Mouse (Mus musculus) ES-E14 (cell line): ENCODE measurements around the gene Mrpl48. TPM values are rescaled to one million over a fixed set of nuclear protein-coding genes. Genes with fewer than 3 reads are reported as not detected.

Source experiments
- DNase-seq: peaks from one replicate; pipeline ENCODE4 v3.0.0-alpha.2; 2013; ENCODE audit warnings: low read depth, low spot score
- H3K27ac ChIP-seq: 2 replicates; pipeline ENCODE4 v1.5.1; 2012; ENCODE audit warnings: low read depth, mild to moderate bottlenecking, low read length, moderate library complexity, mixed read lengths; ENCODE audit not compliant: poor library complexity, insufficient read depth, severe bottlenecking
- H3K36me3 ChIP-seq: 2 replicates; pipeline ENCODE4 v1.6.1; 2012; ENCODE audit warnings: mild to moderate bottlenecking, low read length, moderate library complexity, mixed read lengths; ENCODE audit not compliant: control insufficient read depth, poor library complexity, insufficient read depth, severe bottlenecking
- H3K4me1 ChIP-seq, 2 experiments: fragments of 150-350 bp in 1 of 2; sonication (generic) in 1 of 2; 2 replicates each; pipeline ENCODE4 v1.6.1; 2012; ENCODE audit warnings: low read length in 2 of 2, mild to moderate bottlenecking in 1 of 2, mixed read lengths in 1 of 2; ENCODE audit not compliant: control insufficient read depth in 2 of 2, insufficient read depth in 2 of 2, poor library complexity in 1 of 2
- H3K4me3 ChIP-seq, 2 experiments: fragments of 150-350 bp in 1 of 2; sonication (generic) in 1 of 2; 2 replicates each; pipeline ENCODE4 v1.5.1; 2012; ENCODE audit warnings: low read length in 2 of 2, low read depth in 1 of 2, mild to moderate bottlenecking in 1 of 2, mixed read lengths in 1 of 2; ENCODE audit not compliant: insufficient read depth in 1 of 2, poor library complexity in 1 of 2, severe bottlenecking in 1 of 2
- H3K9ac ChIP-seq: 2 replicates; pipeline ENCODE4 v1.6.1; 2012; ENCODE audit warnings: low read depth, mild to moderate bottlenecking, low read length, mixed read lengths; ENCODE audit not compliant: poor library complexity, insufficient read depth, severe bottlenecking
- H3K9me3 ChIP-seq: fragments of 150-350 bp; sonication (generic); 2 replicates; pipeline ENCODE4 v1.6.1; 2012; ENCODE audit warnings: low read depth, mild to moderate bottlenecking, low read length; ENCODE audit not compliant: control insufficient read depth, insufficient read depth
- CHD2 ChIP-seq: IDR thresholded peaks from 2 replicates; pipeline ENCODE4 v1.6.1; 2014; ENCODE audit warnings: mild to moderate bottlenecking, low read depth, low read length, inconsistent platforms
- HCFC1 ChIP-seq: IDR thresholded peaks from 2 replicates; pipeline ENCODE4 v1.6.1; 2012; ENCODE audit warnings: low read length, inconsistent platforms, borderline replicate concordance; ENCODE audit not compliant: insufficient read depth
- MAFK ChIP-seq: IDR thresholded peaks from 2 replicates; pipeline ENCODE4 v1.6.1; 2014; ENCODE audit warnings: mild to moderate bottlenecking, low read depth, low read length, inconsistent platforms; ENCODE audit not compliant: insufficient read depth
- ZC3H11A ChIP-seq: IDR thresholded peaks from 2 replicates; pipeline ENCODE4 v1.6.1; 2012; ENCODE audit warnings: low read depth, mild to moderate bottlenecking, inconsistent platforms, low read length, borderline replicate concordance
- ZNF384 ChIP-seq: IDR thresholded peaks from 2 replicates; pipeline ENCODE4 v1.6.1; 2012; ENCODE audit warnings: low read depth, low read length, inconsistent platforms
- in situ Hi-C, 2 experiments: fragments of 600-800 bp; cut with MboI; formaldehyde crosslinking; loops; one replicate each; pipeline ENCODE4 v1.15.1; 2025; ENCODE audit warnings: low sequenced_read_pairs in 2 of 2, inconsistent platforms in 1 of 2; ENCODE audit not compliant: unreplicated experiment in 2 of 2
- total RNA-seq: library from RNA; depleted of rRNA; stranded (reverse); fragments of 300-350 nt; gene quantifications from 2 replicates; pipeline ENCODE4 v1.2.3, GENCODE M21; 2012

The Mrpl48 gene
- total RNA-seq, 1 experiment = 30.9 TPM

DNA sequence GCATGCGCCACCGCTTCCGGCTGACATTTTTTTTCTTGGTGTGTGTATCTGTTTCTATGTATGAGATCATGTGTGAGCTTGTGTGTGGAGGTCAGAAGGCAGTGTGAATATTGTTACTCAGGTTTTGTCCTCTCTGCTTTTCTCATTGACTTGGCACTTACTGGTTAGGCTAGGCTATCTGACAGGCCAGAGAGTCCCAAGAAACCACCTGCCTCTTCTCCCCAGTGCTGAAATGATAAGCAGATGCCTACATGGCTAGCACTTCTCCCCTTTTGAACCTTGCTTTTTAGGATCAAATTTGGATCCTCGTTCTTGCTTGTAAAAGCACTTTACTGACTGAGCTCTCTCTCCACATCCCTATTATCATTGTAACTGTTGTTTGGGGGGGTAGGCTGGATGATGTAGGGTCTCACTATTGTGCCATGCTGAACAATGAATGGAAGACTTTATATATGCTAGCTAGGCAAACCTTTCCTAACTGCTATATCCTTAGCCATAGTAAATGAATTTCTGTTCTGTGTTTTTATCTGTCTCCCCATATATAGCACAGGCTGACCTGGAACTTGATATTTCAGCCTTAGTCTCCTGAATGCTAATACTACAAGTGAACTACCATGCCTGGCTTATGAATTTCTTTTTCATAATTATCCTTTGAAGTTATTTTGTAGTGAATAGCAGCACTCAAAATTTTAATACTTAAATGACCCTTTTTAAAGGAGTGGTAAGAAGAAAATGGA lies 8.2 kb upstream of the Mrpl48 start:
- DNase-seq = no peak
- Histone ChIP-seq H3K27ac (no peak overlapping the region), H3K36me3 (no peaks in the 10 kb centered on the region), H3K4me1 (no peaks in the 10 kb centered on the region), H3K9ac (no peak overlapping the region), H3K9me3 (no peaks in the 10 kb centered on the region), H3K4me3 (no peak overlapping the region)
- in situ Hi-C loops = no loop called here
- TF ChIP-seq MAFK = no peak
- TF ChIP-seq ZC3H11A = no peak
- TF ChIP-seq CHD2 = no peak
- no peak for TF ChIP-seq HCFC1
- TF ChIP-seq ZNF384 = no peak

DNA sequence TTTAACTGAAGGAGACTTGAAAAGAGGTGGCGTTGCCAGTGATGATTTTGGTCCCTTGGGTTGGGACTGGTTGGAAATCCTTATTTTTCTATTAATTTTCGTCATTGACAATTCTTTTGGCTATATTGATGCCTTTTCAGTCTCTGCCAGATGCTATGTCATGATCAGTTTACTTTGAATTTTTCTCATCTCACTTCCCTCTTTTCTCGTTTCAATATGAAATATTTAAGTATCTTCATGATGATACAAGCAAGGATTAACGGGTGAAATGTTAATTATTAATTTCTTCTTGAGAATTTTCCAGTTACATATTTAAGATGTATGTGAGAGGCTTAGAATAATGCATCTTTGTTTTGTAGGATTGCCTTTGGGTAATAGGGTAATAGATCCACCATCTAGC lies 809 bp upstream of the Mrpl48 start:
- no peak overlapping the region for H3K27ac ChIP-seq
- in situ Hi-C loops = no loop called here
- 0 out of 2 replicates have a peak overlapping the region, but pooled peaks have one; percentile 91 for H3K9ac ChIP-seq
- no peaks in the 10 kb centered on the region for H3K9me3 ChIP-seq
- peak overlapping the region; percentile 85 to 88 for H3K4me3 ChIP-seq
- TF ChIP-seq HCFC1 = no peak
- TF ChIP-seq ZNF384 = no peak
- TF ChIP-seq MAFK = no peak
- TF ChIP-seq ZC3H11A = no peak
- H3K4me1 ChIP-seq = peaks cover 3 to 8% of the 10 kb centered on the region in 2 experiments; a peak in 2 of 4 replicates
- H3K36me3 ChIP-seq = no peaks in the 10 kb centered on the region
- DNase-seq = no peak

DNA sequence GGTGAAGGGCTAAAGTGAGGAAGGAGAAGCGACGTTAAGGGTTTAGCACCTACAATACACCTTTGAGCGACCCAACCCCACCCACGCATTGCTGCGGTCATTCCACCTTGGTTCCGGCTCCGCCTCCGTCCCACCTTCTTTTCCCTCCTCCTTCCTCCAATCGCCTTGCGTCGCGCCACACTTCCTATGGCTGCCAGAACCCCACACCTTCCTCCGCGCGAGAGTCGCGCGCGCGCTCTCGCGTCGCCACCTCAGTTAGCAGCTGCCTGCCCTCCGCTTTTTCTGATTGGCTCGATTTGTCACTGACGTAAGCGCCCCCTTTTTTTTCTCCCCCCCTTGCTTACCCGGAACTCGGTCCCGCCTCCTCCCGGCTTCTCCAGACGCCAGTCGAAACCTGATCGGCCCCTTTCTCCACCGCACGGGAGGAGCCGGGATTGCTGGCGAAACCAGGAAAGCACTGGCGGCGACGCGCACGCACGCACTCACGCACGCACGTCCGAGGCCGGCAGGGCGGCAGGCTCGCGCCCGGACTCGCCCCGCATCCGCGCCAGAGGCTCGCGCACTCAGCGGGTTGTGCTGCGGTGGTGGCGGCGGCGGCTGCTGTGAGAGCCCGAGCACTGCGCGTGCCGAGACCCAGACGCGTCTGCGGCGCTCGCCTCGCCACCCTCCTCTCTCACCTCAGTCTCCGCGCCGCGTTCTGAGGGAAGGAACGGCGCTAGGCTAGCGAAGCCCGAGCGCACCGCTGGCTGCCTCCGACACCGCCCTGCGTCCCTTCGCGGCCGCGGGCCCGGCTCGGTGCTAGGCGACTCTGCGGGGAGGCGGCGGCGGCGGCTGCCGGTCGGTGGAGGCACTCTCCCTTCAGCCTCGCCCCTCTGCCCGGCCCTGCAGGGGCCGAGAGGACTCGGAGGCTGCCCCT lies 629 bp downstream of the Mrpl48 start, which contains the start of gene Rab6a:
Gene Rab6a, plus strand, starts transcription at position 197 of the 916 bp plus-strand sequence.
- Histone ChIP-seq H3K36me3 (no peaks in the 10 kb centered on the region), H3K4me3 (peak within 1 kb of the TSS; percentile 85 to 88), H3K4me1 (peaks cover 3 to 8% of the 10 kb centered on the region in 2 experiments; a peak in 2 of 4 replicates), H3K27ac (peak within 1 kb of the TSS; percentile 86), H3K9me3 (no peaks in the 10 kb centered on the region), H3K9ac (peak within 1 kb of the TSS; percentile 91)
- in situ Hi-C loops = no loop called here
- DNase-seq = peak; percentile 98
- TF ChIP-seq CHD2 (peak; percentile 97), ZC3H11A (no peak), MAFK (0 out of 2 replicates have a peak, but pooled peaks have one; percentile 2), HCFC1 (peak; percentile 86; the same call in 1 of the 2 replicates), ZNF384 (peak; percentile 91)

DNA sequence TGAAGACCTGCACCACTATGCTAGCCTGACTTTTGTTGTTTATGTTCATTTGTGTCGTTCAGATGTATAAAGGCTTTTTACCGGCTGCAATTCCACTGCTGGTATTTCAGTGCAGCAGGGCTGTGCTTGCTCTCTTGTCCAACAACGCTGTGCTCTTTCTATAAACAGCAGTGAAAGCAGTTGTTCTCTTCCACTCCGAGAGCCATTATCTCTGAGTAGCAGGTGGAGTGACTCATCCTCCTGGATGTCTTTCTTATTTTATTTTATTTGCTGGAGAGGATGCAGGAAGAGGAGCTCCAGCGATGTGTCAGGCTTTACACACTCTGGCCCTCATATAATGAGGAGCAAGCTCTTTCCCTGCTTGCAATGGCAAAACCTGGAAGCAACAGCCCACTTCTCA lies 7.9 kb downstream of the Mrpl48 start:
- no peak for DNase-seq
- Histone ChIP-seq H3K9ac (no peak overlapping the region), H3K4me3 (no peak overlapping the region), H3K4me1 (no peaks in the 10 kb centered on the region), H3K9me3 (no peaks in the 10 kb centered on the region), H3K27ac (no peak overlapping the region), H3K36me3 (no peaks in the 10 kb centered on the region)
- TF ChIP-seq HCFC1 (no peak), ZC3H11A (no peak), MAFK (no peak), CHD2 (no peak), ZNF384 (no peak)
- in situ Hi-C loops = no loop called here
